Mouse (Mus musculus) ES-Bruce4 (cell line): ENCODE results near the gene Tmem216. TPM values are rescaled to one million over a fixed set of nuclear protein-coding genes. Genes with fewer than 3 reads are reported as not detected.

Experiments used
- H3K27ac ChIP-seq: 2 replicates; pipeline ENCODE4 v1.5.1; 2012; ENCODE audit warnings: low read length, inconsistent platforms; ENCODE audit not compliant: insufficient read depth
- H3K27me3 ChIP-seq: 2 replicates; pipeline ENCODE4 v1.6.1; 2012; ENCODE audit warnings: mild to moderate bottlenecking, low read length, inconsistent platforms; ENCODE audit not compliant: control insufficient read depth, poor library complexity, insufficient read depth, severe bottlenecking
- H3K36me3 ChIP-seq: 2 replicates; pipeline ENCODE4 v1.6.1; 2012; ENCODE audit warnings: inconsistent platforms, mild to moderate bottlenecking, low read length, moderate library complexity; ENCODE audit not compliant: control insufficient read depth, poor library complexity, insufficient read depth, severe bottlenecking
- H3K4me1 ChIP-seq: one replicate; pipeline ENCODE4 v1.8.1; 2011; ENCODE audit warnings: low read length; ENCODE audit not compliant: control insufficient read depth, insufficient read depth
- H3K4me3 ChIP-seq: 2 replicates; pipeline ENCODE4 v1.5.1; 2011; ENCODE audit warnings: low read depth, mild to moderate bottlenecking, low read length
- H3K9ac ChIP-seq: 2 replicates; pipeline ENCODE4 v1.6.1; 2012; ENCODE audit warnings: low read depth, mild to moderate bottlenecking, inconsistent platforms; ENCODE audit not compliant: poor library complexity, severe bottlenecking
- H3K9me3 ChIP-seq: replicated peaks from 2 replicates; pipeline ENCODE4 v1.6.1; 2012; ENCODE audit warnings: mild to moderate bottlenecking, low read length, inconsistent platforms; ENCODE audit not compliant: control insufficient read depth, poor library complexity, insufficient read depth, severe bottlenecking
- CTCF ChIP-seq: IDR thresholded peaks from one replicate; pipeline ENCODE4 v1.8.1; 2011; ENCODE audit warnings: low read depth, low read length
- EP300 ChIP-seq: IDR thresholded peaks from 2 replicates; pipeline ENCODE4 v1.6.1; 2011; ENCODE audit warnings: low read depth, low read length; ENCODE audit not compliant: insufficient read depth
- POLR2A ChIP-seq: IDR thresholded peaks from one replicate; pipeline ENCODE4 v1.8.1; 2011; ENCODE audit warnings: low read length; ENCODE audit not compliant: insufficient read depth
- polyA plus RNA-seq: library from polyadenylated mRNA; stranded (reverse); fragments of >200 nt; gene quantifications from 2 replicates; pipeline ENCODE4 v1.2.4, GENCODE M21; 2011; ENCODE audit warnings: low read depth; ENCODE audit not compliant: missing spikeins, insufficient read depth, insufficient read length

Gene Tmem216
- polyA plus RNA-seq, 1 experiment, result 12.2 TPM

- Histone ChIP-seq H3K4me1 (no peaks in the 10 kb centered on the region), H3K27me3 (no peaks in the 10 kb centered on the region), H3K4me3 (peak within 1 kb of the TSS; percentile 95), H3K36me3 (peaks cover 15% of the 10 kb centered on the region), H3K9ac (peak within 1 kb of the TSS; percentile 44), H3K27ac (peak within 1 kb of the TSS; percentile 46), H3K9me3 (no peaks in the 10 kb centered on the region)
- TF ChIP-seq EP300 (no peak), CTCF (peak; percentile 27), POLR2A (peak; percentile 44)
These were observed 20.9 kb upstream of the Tmem216 start, which contains the start of the genes Cyb561a3 and Tmem138 for GRCm38 (mm10) chr19:10576690-10577561. Cyb561a3 (plus strand) TSS chr19:10577172. Tmem138 (minus strand) TSS chr19:10577362.

GRCm38 (mm10) chr19:10569627-10570026 is 13.6 kb upstream of the Tmem216 start:
- Histone ChIP-seq H3K4me3 (no peak overlapping the region), H3K27me3 (no peaks in the 10 kb centered on the region), H3K9me3 (no peaks in the 10 kb centered on the region; the same call in 1 of the 2 replicates), H3K36me3 (peaks cover 18% of the 10 kb centered on the region), H3K4me1 (no peaks in the 10 kb centered on the region), H3K27ac (no peak overlapping the region), H3K9ac (no peak overlapping the region)
- TF ChIP-seq POLR2A (no peak), CTCF (no peak), EP300 (no peak)

GRCm38 (mm10) chr19:10565217-10565616 is 9.2 kb upstream of the Tmem216 start:
- no peaks in the 10 kb centered on the region for H3K4me1 ChIP-seq
- H3K9me3 ChIP-seq, result no peaks in the 10 kb centered on the region; the same call in 1 of the 2 replicates
- no peak overlapping the region for H3K4me3 ChIP-seq
- no peak overlapping the region for H3K9ac ChIP-seq
- H3K36me3 ChIP-seq, result no peaks in the 10 kb centered on the region
- H3K27me3 ChIP-seq, result no peaks in the 10 kb centered on the region
- H3K27ac ChIP-seq, result no peak overlapping the region
- TF ChIP-seq EP300, result no peak
- no peak for TF ChIP-seq POLR2A
- no peak for TF ChIP-seq CTCF

- H3K9ac ChIP-seq, result no peak overlapping the region
- H3K36me3 ChIP-seq, result no peaks in the 10 kb centered on the region
- TF ChIP-seq POLR2A, result no peak
- no peak for TF ChIP-seq CTCF
- no peak for TF ChIP-seq EP300
- no peaks in the 10 kb centered on the region for H3K27me3 ChIP-seq
- H3K4me3 ChIP-seq, result no peak overlapping the region
- H3K4me1 ChIP-seq, result no peaks in the 10 kb centered on the region
- no peak overlapping the region for H3K27ac ChIP-seq
- no peaks in the 10 kb centered on the region; the same call in 1 of the 2 replicates for H3K9me3 ChIP-seq
These were observed 8.2 kb upstream of the Tmem216 start for GRCm38 (mm10) chr19:10564278-10564677.

GRCm38 (mm10) chr19:10562351-10562750 is 6.3 kb upstream of the Tmem216 start:
- Histone ChIP-seq H3K36me3 (no peaks in the 10 kb centered on the region), H3K4me3 (no peak overlapping the region), H3K9ac (no peak overlapping the region), H3K27ac (no peak overlapping the region), H3K4me1 (no peaks in the 10 kb centered on the region), H3K27me3 (no peaks in the 10 kb centered on the region), H3K9me3 (no peaks in the 10 kb centered on the region; the same call in 1 of the 2 replicates)
- TF ChIP-seq POLR2A, result no peak
- TF ChIP-seq CTCF, result no peak
- no peak for TF ChIP-seq EP300

GRCm38 (mm10) chr19:10561558-10562314 is 5.7 kb upstream of the Tmem216 start:
- no peak for TF ChIP-seq EP300
- no peak for TF ChIP-seq POLR2A
- no peak for TF ChIP-seq CTCF
- Histone ChIP-seq H3K4me1 (no peaks in the 10 kb centered on the region), H3K9me3 (no peaks in the 10 kb centered on the region; the same call in 1 of the 2 replicates), H3K4me3 (no peak overlapping the region), H3K27me3 (no peaks in the 10 kb centered on the region), H3K36me3 (no peaks in the 10 kb centered on the region), H3K9ac (no peak overlapping the region), H3K27ac (no peak overlapping the region)
